Mouse (Mus musculus) megakaryocyte-erythroid progenitor cell, adult 5-6 weeks (primary cell): ENCODE results near the gene Meox1. TPM values are rescaled to one million over a fixed set of nuclear protein-coding genes. Genes with fewer than 3 reads are reported as not detected.

ENCODE experiments used
- ATAC-seq: replicated peaks from 2 replicates; pipeline ENCODE4 v1.8.0; 2016; ENCODE audit warnings: mild to moderate bottlenecking, inconsistent platforms; ENCODE audit not compliant: severe bottlenecking, poor library complexity, low FRiP score, low TSS enrichment
- total RNA-seq, 2 experiments: library from RNA; stranded (forward) in 1 of 2; stranded (reverse) in 1 of 2; fragments of 200-1000, 215-1000 nt in 1 of 2; fragments of >200 nt in 1 of 2; fragmentation: Nextera tagmentation in 1 of 2; gene quantifications; 2 replicates each; pipeline ENCODE4 v1.2.3; 2014 to 2017

The Meox1 gene
- total RNA-seq (2014; fragmentation: Nextera tagmentation): not detected in 2 replicates
- not detected in 2 replicates for total RNA-seq (2017)

DNA sequence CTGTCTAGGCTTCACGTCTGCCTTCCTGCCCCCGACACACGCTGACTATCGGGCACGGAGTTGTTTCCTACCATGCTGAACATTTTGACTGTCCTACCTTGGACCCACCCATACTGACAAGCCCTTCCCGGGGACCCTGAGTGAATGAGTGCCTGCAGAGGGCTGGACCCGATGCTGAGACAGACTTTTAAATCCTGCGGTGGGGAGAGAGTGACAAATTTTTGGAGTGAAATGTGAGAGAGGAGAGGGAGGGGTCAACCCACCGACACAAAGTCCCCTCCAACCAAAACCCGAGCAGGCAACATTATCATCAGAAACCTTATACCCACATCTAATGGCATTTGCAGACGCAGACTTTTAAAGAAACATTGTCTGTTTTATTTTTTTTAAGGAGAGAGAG is at the start of gene Meox1:
Meox1 (minus strand) TSS at position 171 of the 400 bp plus-strand sequence.
- ATAC-seq: no peak

DNA sequence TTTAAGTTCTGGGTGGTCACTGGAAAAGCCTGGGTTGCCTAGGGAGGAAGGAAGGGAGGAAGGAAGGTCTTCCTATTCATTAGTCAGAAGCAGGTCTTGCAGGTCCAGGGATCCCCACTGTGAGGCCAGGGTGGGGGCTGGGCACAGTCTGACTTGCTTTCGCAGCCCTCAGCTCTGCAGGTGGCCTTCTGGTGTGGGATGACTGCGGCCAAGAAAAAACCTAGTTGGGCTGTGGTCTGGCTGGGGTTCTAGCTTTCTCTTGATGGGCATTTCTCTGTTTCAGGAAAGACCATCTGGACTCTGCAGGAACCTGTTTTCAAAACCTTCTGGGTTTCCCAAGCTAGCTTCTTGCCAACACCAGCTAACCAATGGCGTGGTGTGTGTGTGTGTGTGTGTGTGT is 48.9 kb upstream of the Meox1 start:
- ATAC-seq: no peak

DNA sequence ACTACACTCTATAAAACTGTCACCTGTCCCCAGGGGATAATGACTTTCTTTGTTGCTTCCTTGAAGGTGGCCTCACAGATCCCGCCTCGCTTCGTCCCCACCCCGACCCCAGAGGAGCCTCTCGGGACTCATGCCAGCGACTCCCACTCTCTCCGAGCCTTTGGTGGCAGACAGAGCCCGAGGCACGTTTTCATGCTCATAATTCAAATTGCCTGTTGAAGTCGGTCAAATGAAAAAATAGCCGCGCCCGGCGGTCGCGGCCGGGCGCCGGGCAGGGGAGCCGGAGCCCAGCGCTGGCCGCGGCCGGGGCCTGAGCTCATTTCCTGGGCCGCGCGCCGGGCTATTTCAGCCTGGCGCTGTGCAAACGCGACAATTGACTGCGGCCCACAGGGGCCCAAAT is 42.9 kb upstream of the Meox1 start:
- no peak for ATAC-seq

DNA sequence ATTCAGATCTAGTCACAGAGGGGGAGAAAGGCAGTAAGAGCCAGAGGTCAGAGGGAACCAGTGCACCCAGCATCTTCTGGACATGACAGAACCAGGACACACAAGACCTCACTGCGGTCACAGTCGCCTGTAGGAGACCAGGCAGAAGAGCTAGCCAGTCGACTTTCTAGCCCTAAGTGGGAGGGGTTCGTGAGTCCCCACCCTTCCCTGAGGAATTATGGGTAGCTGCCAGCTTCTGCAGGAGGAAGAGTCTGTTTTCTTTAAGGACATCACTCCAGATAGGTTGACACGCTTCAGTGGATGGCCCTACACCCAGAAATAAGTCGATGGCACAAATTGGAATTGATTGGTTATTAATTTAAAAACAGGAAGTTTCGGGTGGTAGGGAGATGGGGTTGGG is 42.2 kb upstream of the Meox1 start:
- no peak for ATAC-seq

DNA sequence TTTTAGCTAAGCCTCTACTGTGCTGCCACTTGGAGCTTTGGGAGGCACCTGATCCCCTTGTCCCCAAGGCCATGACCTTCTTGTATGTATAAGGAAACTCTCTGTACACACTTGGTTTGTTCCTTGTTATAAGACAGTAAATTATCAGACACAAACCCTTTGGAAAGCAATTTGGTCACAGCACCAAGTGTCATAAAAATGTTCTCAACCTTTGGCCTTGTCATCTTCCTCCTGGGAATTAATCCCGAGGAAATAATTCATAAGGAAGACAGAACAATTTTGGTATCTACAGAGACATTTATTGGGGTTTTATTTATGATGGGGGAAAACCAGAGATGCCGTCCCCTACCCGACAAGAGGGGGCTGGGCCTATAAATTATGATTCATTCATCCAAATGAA is 41.6 kb upstream of the Meox1 start:
- no peak for ATAC-seq

DNA sequence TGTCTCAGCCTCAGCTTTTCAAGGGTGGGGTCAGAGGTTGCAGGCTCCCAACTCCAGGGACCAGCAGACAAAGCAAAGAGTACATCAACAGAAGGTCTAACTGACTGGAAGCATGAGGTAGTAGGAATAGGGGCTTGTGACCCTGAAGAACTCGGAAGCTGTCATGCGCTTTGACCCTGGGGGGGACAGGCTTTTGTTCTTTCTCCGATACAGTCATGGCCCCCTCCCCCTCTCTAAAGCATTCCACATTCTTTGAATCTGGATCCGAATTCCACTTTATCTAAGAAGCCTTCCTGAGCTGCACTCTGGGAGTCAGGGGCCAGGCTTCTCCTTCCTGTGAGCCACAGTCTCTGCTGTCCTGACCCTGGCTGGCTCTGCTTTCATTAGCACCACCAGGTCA is 37.8 kb upstream of the Meox1 start:
- no peak for ATAC-seq

DNA sequence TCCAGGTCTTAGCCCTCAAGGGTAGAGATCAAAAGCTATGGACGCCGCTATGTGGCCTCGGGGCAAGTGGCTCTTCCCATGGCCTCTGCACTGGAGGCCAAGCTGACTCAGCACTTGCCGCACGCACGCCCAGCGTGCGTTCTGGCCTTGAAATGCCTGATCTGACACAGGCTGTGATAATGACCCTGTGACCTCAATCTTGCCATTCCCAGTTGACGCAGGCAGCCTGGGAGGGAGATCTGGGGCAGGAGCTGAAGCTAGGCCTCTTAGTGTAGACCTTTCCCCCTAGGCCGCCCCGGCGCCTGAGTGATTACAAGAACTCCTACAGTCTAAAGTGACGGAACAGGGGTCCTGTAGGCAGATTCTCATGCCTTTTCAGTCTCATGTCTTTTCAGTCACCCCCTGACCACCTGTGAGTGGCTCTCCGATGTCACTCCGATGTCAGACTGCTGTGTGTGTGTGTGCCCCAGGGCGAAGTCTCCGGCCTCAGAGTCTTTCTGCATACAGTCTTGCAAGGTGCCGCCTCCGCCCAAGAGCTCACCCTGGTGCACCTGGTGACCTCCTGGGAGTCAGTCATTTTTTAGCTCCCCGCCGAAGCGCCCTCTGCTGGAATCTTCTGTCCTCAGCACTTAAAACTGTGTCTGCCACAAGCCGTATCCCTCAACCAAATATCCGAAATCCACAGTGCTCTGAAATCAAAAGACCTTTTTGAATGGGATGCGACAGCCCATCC is 34.0 kb upstream of the Meox1 start:
- ATAC-seq: no peak

DNA sequence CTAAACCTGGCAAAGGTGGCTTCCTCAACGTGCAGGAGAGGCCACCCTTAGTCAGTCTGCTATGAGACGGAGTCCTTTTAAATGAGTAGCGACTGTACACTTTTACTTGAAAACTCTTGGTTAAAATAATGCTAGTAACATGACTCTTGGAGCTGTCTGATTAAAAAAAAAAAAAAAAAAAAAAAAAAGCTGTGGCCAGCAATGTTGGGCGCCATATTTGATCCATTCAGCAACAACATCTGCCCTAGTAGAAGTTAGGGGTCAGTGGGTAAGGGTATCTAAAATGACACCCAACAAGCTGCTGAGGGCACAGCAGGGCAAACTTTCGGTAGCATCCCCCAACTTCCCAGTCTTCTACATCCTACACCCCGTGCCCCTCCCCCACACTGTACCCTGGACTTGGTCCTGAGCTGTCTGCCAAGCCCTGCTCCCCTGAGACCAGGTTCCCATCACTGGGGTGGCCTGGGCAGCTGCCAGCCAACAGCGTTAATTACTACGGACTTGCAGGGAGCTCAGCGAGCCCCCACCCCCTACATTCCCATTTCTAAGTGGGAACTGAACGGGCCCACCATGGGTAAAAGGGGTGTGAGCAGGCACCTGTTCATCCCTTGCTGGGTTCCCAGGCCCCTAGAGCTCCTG is 32.9 kb upstream of the Meox1 start:
- ATAC-seq: no peak

DNA sequence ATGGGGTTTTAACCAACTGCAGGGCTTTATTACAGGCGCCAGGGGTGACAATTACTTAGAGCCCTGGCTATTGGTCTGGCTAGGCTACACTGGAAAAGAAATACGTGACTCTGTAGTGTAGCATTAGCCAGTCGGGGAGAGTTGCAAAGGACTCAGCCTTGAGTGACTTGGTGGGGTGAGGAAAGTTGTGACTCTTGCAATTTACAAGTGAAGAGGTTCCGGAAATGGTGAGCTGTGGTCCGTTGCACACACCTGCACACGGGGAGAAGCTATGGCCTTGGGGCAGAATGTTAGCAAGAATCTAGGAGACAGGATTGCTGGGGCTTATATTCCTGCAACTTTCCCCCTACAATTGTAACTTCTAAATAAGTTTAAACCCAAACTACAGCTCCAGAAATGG is 31.5 kb upstream of the Meox1 start:
- ATAC-seq: no peak

DNA sequence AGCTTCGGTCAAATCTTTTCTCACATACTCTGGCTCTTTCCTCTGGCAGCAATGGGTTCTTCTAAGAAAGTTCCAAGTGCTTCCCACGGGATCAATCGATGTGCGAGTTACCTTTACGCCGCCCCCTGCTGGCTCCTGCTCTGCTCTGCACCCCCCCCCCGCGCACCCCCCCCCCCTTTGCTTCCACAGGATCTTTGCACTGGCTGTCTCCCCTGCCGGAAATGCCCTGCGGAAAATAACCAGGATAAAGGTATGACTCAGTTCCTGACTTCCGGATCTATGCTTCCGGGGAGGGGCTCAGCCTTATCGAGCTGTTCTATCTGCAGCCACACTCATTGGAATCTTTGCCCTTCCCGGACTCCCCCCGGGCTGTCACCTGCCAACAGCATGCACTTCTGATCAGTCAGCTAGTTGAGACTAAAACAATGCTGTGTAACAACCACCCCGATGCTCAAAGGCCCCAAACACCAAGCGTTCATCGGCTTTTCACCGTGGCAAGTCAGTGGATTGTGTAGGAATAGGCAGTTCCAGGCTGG is 30.3 kb upstream of the Meox1 start:
- no peak for ATAC-seq

DNA sequence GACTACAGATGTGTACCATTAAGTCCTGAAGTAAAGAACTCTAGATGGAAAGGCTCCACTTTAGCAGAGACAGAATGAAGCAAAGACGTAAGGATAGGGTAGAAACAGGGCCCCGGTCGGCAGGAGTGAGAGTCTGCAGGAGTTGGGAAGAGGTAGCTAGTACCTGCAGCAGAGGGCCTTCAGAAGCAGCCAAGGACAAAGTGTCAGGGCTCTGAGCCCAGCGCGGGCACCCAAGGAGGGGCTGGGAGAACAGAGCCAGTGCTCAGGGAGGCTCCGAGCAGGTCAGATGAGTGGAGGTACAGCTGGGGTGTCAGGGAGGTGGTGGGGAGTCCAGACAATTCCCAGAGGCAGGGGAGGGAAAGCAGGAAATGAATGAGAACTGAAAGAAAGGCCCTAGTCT is 29.8 kb upstream of the Meox1 start:
- ATAC-seq: no peak

DNA sequence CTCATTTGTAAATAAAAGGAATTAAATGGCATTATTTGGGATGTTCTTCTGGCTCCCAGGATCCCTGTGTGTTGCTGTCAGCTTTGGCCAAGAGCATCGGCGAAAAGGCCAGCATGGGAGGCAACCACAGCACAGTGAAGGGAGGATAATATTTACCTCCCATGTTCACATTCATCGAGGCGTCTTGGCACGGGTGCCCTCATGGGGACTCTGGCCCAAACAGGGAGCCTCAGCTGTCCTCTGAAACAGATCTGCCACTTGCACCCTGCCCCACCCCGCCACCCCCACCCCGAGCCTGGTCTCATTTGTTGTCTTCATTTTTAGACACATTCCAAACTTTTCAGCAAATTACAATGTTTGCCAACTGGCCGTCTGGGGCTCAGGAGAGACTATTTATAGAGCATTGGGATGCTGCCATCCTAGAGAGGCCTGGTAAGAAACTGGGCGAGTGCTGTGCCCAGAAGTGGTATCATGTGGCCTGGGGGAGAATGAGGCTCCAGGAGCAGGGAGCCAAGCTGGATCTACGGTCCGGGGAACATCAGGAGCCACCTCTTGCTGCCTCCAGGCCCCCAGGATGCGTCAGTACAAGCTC is 27.3 kb upstream of the Meox1 start:
- no peak for ATAC-seq

DNA sequence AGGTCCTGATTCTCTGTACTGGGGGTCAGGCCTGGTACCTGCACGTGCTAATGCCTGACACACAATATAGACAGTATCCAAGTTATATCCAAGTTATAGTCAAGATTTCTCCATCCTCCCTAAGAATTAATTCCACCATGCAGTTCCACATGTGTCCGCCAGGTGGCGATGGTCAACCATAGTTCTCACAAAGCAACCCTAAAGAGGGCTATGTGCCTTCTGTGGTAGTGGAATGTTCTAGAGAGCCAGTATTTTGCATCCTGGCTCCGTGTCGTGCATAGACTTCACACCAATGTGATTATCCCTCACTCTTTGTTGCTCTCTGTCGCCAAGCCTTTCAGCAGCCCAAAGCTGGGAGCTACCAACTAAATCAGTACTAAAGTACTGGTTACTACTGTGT is 25.5 kb upstream of the Meox1 start:
- ATAC-seq: 0 out of 2 replicates have a peak, but pooled peaks have one; percentile 41

DNA sequence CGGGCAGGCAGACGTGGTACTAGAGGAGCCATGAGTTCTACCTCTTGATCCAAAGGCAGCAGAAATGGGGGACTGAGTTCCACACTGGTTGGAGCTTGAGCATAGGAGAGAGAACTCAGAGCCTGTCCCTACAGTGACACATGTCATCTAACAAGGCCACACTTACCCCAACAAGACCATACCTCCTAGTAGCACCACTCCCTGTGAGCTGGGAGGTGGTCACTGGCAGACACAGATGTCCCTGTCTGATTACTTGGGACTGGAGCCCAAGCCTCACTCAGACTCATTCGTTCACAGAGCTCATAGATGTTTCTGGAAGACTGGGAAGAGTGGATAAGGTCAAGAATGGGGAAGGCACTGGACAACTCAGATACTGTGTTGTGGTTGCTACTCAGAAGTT is 24.4 kb upstream of the Meox1 start:
- no peak for ATAC-seq

DNA sequence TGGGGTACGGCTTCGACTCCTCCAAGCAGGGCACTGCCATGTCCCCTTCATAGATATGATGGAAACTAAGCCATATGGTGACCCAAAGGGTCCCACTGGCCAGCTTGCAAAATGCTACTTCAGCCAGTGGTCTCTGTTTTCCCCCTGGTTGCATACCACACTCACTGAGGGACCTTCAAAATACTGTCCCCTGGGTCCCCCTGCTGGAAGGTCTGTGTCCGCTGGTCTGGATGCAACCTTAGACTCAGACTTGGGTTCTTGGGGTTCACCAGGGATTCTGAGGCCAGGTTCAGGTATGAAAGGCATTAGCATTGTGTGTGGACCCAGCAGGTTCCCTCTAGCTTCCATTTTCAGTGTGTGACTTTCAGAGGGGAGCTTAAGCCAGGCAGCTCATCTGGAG is 22.6 kb upstream of the Meox1 start:
- no peak for ATAC-seq

DNA sequence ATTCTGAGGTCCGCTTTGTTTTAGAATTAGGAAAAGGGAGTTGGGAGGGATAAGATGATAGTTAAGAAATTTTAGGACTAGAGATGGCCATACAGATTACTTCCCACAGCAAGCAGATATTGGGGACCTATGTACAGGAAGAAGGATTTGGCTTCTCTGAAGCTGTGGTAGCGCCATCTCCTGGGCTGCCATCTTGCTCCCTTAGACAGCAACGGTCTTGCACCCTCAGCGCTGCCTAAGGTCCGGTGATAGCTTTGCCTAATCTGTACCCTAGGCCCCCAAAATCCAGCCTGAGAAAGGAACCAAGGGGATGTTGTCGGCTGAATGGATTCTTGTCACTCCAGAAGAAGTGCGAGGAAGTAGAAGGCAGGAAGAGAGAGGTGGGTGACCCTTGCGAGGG is 19.4 kb upstream of the Meox1 start:
- no peak for ATAC-seq

DNA sequence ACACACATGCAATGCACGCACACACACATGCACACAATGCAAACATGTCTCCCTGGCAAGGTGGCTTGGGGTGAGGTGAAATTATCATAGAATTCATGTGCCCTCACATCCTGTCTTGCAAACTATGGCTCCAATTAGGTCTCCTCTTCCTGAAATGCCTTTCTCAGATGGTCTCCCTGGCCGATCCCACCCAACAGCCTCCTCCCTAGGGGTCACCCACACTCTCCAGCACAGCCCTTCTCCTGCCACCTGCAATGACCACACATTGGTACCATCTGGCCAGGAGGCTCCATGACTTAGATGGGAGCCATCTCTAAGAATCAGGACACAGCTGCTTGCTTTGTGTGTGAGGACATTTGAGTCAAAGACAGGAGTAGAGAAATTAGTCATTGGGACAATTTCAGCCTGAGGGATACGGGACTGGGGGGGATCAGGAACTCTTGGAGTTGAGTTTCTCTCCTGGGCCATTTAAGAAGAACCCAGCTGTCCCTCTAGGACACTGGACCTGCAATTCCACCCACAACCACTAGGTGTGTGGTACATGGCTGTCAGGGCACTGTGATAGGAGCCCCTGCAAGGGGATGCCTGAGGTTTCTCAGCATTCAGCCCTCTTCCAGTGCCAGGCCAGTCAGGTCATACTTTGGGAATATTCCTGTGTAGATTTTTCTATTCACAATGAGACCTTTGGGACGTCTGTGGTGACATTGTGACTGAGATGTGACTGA is 17.8 kb upstream of the Meox1 start:
- ATAC-seq: peak; percentile 49; the same call in 1 of the 2 replicates

DNA sequence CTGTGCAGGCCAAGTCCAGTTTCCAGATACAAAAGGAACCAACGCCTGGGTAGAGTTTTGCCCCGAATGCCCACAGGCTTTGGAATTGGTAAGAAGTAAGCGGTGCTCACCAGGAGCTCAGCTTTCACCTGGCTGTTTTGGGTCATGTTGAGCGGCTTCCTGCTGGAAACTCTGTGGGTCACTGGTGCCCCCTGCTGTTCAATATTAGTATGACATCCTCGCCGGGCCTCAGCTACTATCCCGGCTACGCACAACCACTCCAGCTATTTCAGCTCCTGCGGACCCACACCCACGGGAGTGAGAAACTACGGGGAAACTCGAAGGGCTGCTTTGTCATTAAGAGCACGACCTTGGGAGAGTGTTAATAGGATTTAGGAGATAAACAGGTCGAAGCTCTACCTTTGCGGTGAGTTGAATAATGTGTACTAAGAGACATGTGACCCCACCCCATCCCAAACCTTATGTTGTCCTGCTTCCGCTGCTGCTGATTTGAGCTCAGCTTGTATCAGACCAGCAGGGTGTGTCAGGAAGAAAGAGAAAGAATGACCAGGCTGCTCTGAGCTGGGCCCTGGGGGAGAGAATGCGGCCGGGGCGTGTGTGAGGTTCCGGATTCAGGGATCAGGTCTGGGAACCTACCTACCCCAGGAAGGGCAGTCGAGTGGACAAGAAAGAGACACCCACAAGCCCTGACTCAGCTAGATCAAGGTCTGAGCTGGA is 16.2 kb upstream of the Meox1 start:
- peak; percentile 76; the same call in 1 of the 2 replicates for ATAC-seq

DNA sequence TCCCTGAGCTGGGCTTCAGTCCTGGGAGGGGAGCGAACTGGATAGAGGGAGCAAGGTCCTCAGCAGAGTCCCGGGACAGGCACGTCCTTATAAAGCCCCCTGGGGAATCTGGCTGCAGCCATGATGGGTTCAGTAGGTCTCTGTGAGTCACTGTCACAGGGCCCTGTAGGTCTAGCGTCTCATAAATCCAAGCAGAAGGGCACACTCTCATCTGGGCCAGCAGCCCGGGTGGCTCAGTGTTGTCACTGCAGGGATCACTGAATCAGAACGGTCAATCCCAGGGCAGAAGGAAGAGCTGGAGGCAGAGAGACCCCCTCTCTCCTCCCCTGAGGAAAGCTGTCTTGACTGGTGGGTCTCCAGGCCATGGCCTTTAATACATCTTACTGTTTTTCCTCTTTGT is 14.6 kb upstream of the Meox1 start:
- no peak for ATAC-seq
